Mouse (Mus musculus): ENCODE measurements around the gene Enox1. TPM values are rescaled to one million over a fixed set of nuclear protein-coding genes. Genes with fewer than 3 reads are reported as not detected.

Enox1 gene
- polyA plus RNA-seq, 1 experiment from 2014 or later: 33.5 TPM

DNA sequence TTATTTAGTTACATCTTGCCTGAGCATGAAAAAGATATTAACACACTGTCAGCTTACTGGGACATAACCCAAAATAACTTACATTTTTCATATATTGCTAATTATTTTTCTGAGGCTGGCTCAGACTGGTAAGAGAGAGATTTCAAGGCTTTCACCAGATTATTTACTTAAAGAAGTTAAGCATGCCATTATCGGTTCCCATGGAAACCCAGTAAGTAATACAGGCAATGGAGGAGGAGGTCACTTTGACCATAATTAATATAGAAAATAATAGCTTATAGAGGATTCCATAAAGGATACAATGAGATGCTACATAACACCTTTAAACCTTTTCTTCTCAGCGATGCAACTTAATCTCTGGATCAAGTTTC, 476.6 kb downstream of the Enox1 start:
- Histone ChIP-seq H3K9ac (no peak overlapping the region), H3K4me2 (no peak overlapping the region), H3K9me3 (no peaks in the 10 kb centered on the region), H3K36me3 (replicated peaks) (no peaks in the 10 kb centered on the region), H3K27ac (no peak overlapping the region), H3K4me3 (replicated peaks) (no peak overlapping the region), H3K4me1 (peaks cover 62% of the 10 kb centered on the region), H3K27me3 (peaks cover 29% of the 10 kb centered on the region)
- no peak for ATAC-seq (ENCODE audit: low FRiP score)
- WGBS: 57% methylated on average over 2 of the region's 2 CpGs

- peaks cover 44% of the 10 kb centered on the region for H3K4me1 ChIP-seq
- H3K36me3 ChIP-seq (replicated peaks): no peaks in the 10 kb centered on the region
- H3K9me3 ChIP-seq: no peaks in the 10 kb centered on the region
- no peak overlapping the region for H3K9ac ChIP-seq
- no peak overlapping the region for H3K4me2 ChIP-seq
- no peak overlapping the region for H3K4me3 ChIP-seq (replicated peaks)
- 46% methylated on average over 6 of the region's 6 CpGs for WGBS
- H3K27ac ChIP-seq: no peak overlapping the region
- ATAC-seq (ENCODE audit: low FRiP score): 0 out of 2 replicates have a peak, but pooled peaks have one; percentile 47
- H3K27me3 ChIP-seq: no peaks in the 10 kb centered on the region
Observed at GRCm38 (mm10) chr14:77636931-77637330, 480.4 kb downstream of the Enox1 start.

- Histone ChIP-seq H3K4me1 (peaks cover 32% of the 10 kb centered on the region), H3K4me3 (replicated peaks) (no peak overlapping the region), H3K9ac (no peak overlapping the region), H3K36me3 (replicated peaks) (no peaks in the 10 kb centered on the region), H3K4me2 (no peak overlapping the region), H3K27ac (no peak overlapping the region), H3K27me3 (no peaks in the 10 kb centered on the region), H3K9me3 (no peaks in the 10 kb centered on the region)
- no peak for ATAC-seq (ENCODE audit: low FRiP score)
- WGBS: 71% methylated on average over 3 of the region's 3 CpGs
Observed at GRCm38 (mm10) chr14:77638148-77638547, 481.6 kb downstream of the Enox1 start.

GRCm38 (mm10) chr14:77638616-77639015, 482.1 kb downstream of the Enox1 start:
- Histone ChIP-seq H3K4me1 (peaks cover 27% of the 10 kb centered on the region), H3K4me3 (replicated peaks) (no peak overlapping the region), H3K9ac (no peak overlapping the region), H3K9me3 (no peaks in the 10 kb centered on the region), H3K27me3 (no peaks in the 10 kb centered on the region), H3K4me2 (no peak overlapping the region), H3K27ac (no peak overlapping the region), H3K36me3 (replicated peaks) (no peaks in the 10 kb centered on the region)
- ATAC-seq (ENCODE audit: low FRiP score): no peak
- 77% methylated on average over 3 of the region's 3 CpGs for WGBS

DNA sequence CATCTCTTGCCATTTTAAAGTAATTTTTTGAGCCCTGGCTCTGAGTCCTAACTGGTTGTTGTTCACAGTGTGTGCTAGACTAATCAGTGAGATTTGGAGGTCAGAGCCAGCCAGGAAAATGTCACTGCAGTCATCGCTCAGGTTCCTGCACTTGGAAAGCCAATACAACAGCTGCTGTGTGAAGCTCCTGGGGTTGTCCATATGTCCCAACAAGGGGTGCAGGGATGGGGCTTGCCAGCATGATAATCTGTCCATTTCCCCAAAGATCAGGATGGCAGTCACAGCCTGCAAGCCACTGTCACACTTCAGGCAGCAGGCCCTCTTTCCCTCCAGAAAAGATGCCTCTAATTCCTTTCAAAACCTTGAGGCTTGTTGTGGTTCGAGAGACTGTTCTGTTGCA, 483.0 kb downstream of the Enox1 start:
- ATAC-seq (ENCODE audit: low FRiP score): no peak
- WGBS: 80% methylated on average over 2 of the region's 2 CpGs

DNA sequence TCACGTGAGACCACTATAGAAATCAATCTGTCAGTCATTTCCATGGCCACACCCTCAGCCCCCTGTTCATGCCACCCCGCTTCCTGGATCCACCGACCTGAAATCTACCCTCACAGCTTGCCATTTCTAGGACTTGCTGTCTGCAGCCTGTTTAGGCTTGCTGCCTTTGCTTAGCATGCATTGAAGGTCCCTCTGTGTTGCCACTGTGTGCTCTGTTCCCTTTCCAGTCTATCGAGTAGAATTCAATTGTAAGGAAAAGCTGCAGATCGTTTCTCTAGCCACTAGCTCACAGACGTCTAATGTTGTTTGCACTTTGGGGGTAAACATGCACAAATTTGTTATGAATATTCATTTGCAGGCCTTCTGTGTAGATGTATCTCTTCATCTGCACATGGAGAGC, 485.8 kb downstream of the Enox1 start:
- Histone ChIP-seq H3K4me2 (no peak overlapping the region), H3K27me3 (no peaks in the 10 kb centered on the region), H3K4me3 (replicated peaks) (no peak overlapping the region), H3K36me3 (replicated peaks) (no peaks in the 10 kb centered on the region), H3K9me3 (no peaks in the 10 kb centered on the region), H3K4me1 (peaks cover 7% of the 10 kb centered on the region; the same call in 1 of the 2 replicates), H3K27ac (no peak overlapping the region), H3K9ac (no peak overlapping the region)
- 78% methylated on average over 6 of the region's 6 CpGs for WGBS
- ATAC-seq (ENCODE audit: low FRiP score): no peak

More for the DNA sequence above, 483.0 kb downstream of the Enox1 start:
- Histone ChIP-seq H3K36me3 (replicated peaks) (no peaks in the 10 kb centered on the region), H3K4me2 (no peak overlapping the region), H3K9ac (no peak overlapping the region), H3K27ac (no peak overlapping the region), H3K27me3 (no peaks in the 10 kb centered on the region), H3K4me3 (replicated peaks) (no peak overlapping the region), H3K9me3 (no peaks in the 10 kb centered on the region), H3K4me1 (peaks cover 24% of the 10 kb centered on the region)

DNA sequence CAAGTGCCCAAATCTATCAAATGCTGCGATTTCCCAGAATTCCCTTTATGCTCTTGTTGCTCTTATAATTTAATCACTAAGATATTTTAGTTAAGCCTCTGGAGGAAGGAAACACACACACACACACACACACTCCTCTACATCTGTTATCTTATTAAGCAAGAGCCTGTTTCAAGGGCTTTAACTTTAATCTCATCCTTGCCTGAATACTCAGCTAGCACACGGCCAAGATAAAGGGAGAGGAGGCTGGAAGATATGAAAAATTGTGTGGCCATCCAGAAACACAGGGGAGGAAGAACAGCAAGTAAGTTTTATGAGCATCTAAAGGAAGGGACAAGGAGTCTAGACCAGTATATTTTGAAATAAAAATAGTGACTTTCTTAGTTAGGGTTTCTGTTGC, 489.6 kb downstream of the Enox1 start:
- no peak overlapping the region for H3K9ac ChIP-seq
- H3K4me1 ChIP-seq: peaks cover 16% of the 10 kb centered on the region
- 91% methylated on average over 2 of the region's 2 CpGs for WGBS
- peaks cover 8% of the 10 kb centered on the region; the same call in 1 of the 2 replicates for H3K27me3 ChIP-seq
- no peak overlapping the region for H3K4me3 ChIP-seq (replicated peaks)
- H3K4me2 ChIP-seq: no peak overlapping the region
- H3K27ac ChIP-seq: no peak overlapping the region
- H3K36me3 ChIP-seq (replicated peaks): no peaks in the 10 kb centered on the region
- no peak for ATAC-seq (ENCODE audit: low FRiP score)
- no peaks in the 10 kb centered on the region for H3K9me3 ChIP-seq

- no peak overlapping the region for H3K4me3 ChIP-seq (replicated peaks)
- peaks cover 8% of the 10 kb centered on the region; the same call in 1 of the 2 replicates for H3K27me3 ChIP-seq
- peaks cover 16% of the 10 kb centered on the region for H3K4me1 ChIP-seq
- H3K9me3 ChIP-seq: no peaks in the 10 kb centered on the region
- ATAC-seq (ENCODE audit: low FRiP score): no peak
- WGBS: 92% methylated on average over 6 of the region's 6 CpGs
- no peak overlapping the region for H3K27ac ChIP-seq
- H3K36me3 ChIP-seq (replicated peaks): no peaks in the 10 kb centered on the region
- no peak overlapping the region for H3K9ac ChIP-seq
- no peak overlapping the region for H3K4me2 ChIP-seq
Observed at GRCm38 (mm10) chr14:77647017-77647416, 490.5 kb downstream of the Enox1 start.

DNA sequence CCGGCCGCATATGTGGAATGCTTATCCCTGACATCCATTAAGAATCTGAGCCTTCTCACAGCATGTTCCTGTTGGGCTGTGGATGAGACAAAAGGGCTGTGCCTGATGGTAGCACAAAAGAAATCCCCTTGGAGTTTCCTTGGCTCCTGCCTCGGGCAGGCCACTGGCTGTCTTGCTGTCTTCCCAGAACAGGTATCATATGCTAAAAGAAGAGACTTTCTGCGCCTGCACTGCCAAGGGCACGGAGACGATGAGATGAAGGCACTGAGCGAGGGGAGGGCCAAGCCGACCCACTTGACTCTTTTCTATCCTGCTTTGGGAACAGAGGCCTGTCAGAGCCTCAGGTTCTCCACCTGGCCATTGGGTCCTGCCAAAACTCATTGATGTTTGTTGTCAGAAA, 491.7 kb downstream of the Enox1 start:
- Histone ChIP-seq H3K9me3 (no peaks in the 10 kb centered on the region), H3K27me3 (peaks cover 8% of the 10 kb centered on the region; the same call in 1 of the 2 replicates), H3K9ac (no peak overlapping the region), H3K36me3 (replicated peaks) (no peaks in the 10 kb centered on the region), H3K4me3 (replicated peaks) (no peak overlapping the region), H3K27ac (no peak overlapping the region), H3K4me1 (peaks cover 22% of the 10 kb centered on the region), H3K4me2 (no peak overlapping the region)
- no peak for ATAC-seq (ENCODE audit: low FRiP score)
- 66% methylated on average over 8 of the region's 8 CpGs for WGBS

DNA sequence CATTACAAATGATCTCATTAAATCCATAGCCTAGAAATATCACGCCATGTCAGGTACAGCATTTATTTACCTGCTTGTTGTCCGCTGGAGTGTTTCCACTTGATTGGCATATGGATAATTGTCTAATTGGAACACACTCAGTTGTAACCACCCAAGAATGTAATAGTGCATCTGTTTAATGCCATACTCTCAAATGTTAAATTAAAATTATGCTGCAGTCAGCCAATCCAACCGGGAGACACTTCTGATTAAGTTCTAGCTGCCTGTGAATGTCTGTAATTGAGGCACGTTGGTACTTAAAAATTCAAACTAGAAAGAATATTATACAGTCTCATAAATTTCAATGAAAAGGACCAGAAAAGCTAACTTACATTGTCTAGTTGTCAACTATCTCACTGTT, 502.2 kb downstream of the Enox1 start:
- 76% methylated on average over 4 of the region's 4 CpGs for WGBS

GRCm38 (mm10) chr14:77662273-77662672, 505.7 kb downstream of the Enox1 start:
- Histone ChIP-seq H3K4me1 (peaks cover 13% of the 10 kb centered on the region; the same call in 1 of the 2 replicates), H3K4me2 (no peak overlapping the region), H3K9me3 (no peaks in the 10 kb centered on the region), H3K9ac (no peak overlapping the region), H3K36me3 (replicated peaks) (no peaks in the 10 kb centered on the region), H3K27ac (no peak overlapping the region), H3K27me3 (no peaks in the 10 kb centered on the region), H3K4me3 (replicated peaks) (no peak overlapping the region)
- WGBS: 71% methylated on average over 7 of the region's 7 CpGs
- no peak for ATAC-seq (ENCODE audit: low FRiP score)

More for the DNA sequence above, 502.2 kb downstream of the Enox1 start:
- Histone ChIP-seq H3K36me3 (replicated peaks) (no peaks in the 10 kb centered on the region), H3K4me2 (no peak overlapping the region), H3K27me3 (0 out of 2 replicates have a peak, but pooled peaks cover 3% of the 10 kb centered on the region), H3K9me3 (peaks cover 6% of the 10 kb centered on the region; the same call in 1 of the 2 replicates), H3K27ac (no peak overlapping the region), H3K9ac (no peak overlapping the region), H3K4me3 (replicated peaks) (no peak overlapping the region), H3K4me1 (peaks cover 13% of the 10 kb centered on the region; the same call in 1 of the 2 replicates)
- ATAC-seq (ENCODE audit: low FRiP score): no peak

- peaks cover 13% of the 10 kb centered on the region; the same call in 1 of the 2 replicates for H3K4me1 ChIP-seq
- no peak overlapping the region for H3K9ac ChIP-seq
- no peak for ATAC-seq (ENCODE audit: low FRiP score)
- 84% methylated on average over 8 of the region's 8 CpGs for WGBS
- H3K4me3 ChIP-seq (replicated peaks): no peak overlapping the region
- no peak overlapping the region for H3K4me2 ChIP-seq
- no peak overlapping the region for H3K27ac ChIP-seq
- no peaks in the 10 kb centered on the region for H3K27me3 ChIP-seq
- H3K9me3 ChIP-seq: no peaks in the 10 kb centered on the region
- H3K36me3 ChIP-seq (replicated peaks): no peaks in the 10 kb centered on the region
Observed at GRCm38 (mm10) chr14:77662994-77663393, 506.4 kb downstream of the Enox1 start.

- peaks cover 30% of the 10 kb centered on the region for H3K4me1 ChIP-seq
- 39% methylated on average over 3 of the region's 3 CpGs for WGBS
Observed at GRCm38 (mm10) chr14:77668096-77668495, 511.5 kb downstream of the Enox1 start.

More at GRCm38 (mm10) chr14:77668096-77668495, 511.5 kb downstream of the Enox1 start:
- Histone ChIP-seq H3K4me3 (replicated peaks) (no peak overlapping the region), H3K36me3 (replicated peaks) (no peaks in the 10 kb centered on the region), H3K4me2 (no peak overlapping the region), H3K9ac (no peak overlapping the region), H3K27me3 (no peaks in the 10 kb centered on the region), H3K27ac (0 out of 2 replicates have a peak overlapping the region, but pooled peaks have one; percentile 38), H3K9me3 (no peaks in the 10 kb centered on the region)
- ATAC-seq (ENCODE audit: low FRiP score): no peak
